Mouse (Mus musculus): ENCODE data around the gene St5.

The St5 gene

GRCm38 (mm10) chr7:109643305-109643994, 60.0 kb downstream of the St5 start:
- in situ Hi-C loops (cut with MboI; ENCODE audit: low sequenced_read_pairs): no loop called here

DNA sequence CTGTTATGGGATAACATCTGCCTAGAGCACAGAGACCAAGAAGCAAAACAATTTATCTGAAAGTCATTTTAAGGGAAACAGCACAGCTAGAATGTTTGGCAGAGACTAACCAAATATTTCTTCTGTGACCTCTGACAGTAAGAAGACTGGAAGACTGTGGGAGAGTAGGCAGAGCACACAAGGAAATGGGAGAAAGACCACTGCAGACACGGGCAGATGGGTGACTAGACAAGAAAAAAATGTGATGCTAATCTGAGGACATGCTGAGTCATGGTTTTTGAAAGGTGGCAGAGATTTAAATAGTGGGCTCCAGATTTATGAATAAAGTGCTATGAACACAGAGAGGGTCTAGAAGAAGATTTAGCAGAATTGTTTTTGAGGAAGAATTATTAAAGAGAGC, 61.4 kb downstream of the St5 start:
- in situ Hi-C loops (cut with MboI; ENCODE audit: low sequenced_read_pairs): no loop called here

- in situ Hi-C loops (cut with MboI; ENCODE audit: low sequenced_read_pairs): no loop called here
Observed at GRCm38 (mm10) chr7:109641102-109641501, 62.3 kb downstream of the St5 start.

GRCm38 (mm10) chr7:109637391-109637790, 66.0 kb downstream of the St5 start:
- in situ Hi-C loops (cut with MboI; ENCODE audit: low sequenced_read_pairs): no loop called here

DNA sequence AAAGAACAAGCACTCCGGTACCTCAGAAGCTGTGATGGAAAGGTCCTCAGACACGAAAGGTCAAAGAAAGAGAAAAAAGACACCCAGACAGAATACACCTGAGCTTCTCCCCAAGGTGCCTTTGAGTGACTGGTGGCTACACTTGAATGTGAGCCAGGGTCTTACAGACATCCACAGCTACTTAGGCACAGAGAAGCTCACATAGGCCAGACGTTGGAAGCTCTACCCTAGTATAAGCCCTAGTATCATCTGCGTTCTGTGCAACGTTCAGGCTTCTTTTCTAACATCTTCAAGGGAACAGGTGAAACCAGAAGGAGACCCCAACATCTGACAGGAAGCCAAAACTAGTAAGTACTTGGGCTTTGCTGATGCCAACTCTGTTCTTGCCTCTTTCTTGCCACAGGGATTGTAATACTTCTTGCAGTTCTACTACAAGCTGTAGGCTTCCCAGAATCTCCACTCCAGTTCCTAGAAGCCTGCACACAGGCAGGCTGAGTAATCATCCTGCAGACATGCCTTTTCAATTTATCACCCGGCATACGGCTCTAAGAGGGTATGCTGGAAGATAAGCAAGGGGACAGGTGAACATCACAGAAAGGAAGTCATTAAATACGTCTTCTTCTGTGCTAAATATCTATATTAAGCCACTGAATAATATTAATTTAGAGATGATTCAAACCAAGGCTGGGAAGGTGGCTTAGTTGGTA, 67.2 kb downstream of the St5 start:
- in situ Hi-C loops (cut with MboI; ENCODE audit: low sequenced_read_pairs): no loop called here

DNA sequence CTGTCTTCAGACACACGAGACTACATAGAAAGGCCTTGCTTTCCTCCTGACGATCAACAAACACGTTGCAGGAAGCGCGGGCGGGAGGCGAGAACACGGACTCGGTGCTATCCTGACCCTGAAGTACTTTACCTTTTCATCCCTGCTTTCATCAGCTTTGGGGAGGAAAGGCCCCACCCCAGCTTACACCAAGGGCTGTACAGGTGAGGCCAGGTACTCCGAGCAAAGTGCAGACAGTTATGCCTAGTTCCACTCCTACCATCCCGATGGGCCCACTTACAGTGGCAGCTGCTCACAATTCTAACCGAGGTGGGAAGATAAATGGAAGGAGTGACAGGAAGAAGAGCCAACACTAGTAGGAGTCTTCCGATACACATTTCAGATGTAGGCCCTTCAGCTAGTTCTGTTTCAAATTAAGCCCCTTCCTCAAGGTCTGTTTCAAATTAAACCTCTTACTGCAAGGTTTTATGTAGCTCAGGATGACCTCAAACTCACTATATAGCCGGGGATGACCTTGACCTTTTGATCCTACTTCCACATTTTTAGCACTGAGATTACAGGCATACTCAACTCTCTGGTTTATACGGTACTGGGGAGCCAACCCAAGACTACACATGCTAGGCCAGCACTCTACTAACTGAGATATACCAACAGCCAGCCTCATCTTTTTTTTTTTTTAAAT, 69.9 kb downstream of the St5 start:
- in situ Hi-C loops (cut with MboI; ENCODE audit: low sequenced_read_pairs): no loop called here

DNA sequence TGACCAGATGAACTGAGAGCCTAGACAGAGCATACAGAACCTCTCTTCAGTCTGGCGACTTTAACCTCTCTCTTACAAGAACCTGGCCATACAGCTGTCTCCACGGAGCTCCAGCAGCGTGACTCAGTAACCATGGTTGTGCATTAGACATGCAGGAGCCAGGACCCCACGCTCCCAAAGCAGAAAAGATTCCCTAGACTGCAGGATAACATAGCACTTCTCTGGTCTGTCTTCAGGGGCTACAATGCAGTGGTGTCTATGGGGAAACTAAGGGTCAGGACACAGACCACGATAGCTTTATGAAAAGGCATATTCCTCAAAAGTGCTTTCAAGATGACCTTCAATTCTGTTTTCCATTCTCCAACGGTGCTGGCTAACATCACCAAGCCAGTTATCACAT, 72.1 kb downstream of the St5 start:
- in situ Hi-C loops (cut with MboI; ENCODE audit: low sequenced_read_pairs): no loop called here

DNA sequence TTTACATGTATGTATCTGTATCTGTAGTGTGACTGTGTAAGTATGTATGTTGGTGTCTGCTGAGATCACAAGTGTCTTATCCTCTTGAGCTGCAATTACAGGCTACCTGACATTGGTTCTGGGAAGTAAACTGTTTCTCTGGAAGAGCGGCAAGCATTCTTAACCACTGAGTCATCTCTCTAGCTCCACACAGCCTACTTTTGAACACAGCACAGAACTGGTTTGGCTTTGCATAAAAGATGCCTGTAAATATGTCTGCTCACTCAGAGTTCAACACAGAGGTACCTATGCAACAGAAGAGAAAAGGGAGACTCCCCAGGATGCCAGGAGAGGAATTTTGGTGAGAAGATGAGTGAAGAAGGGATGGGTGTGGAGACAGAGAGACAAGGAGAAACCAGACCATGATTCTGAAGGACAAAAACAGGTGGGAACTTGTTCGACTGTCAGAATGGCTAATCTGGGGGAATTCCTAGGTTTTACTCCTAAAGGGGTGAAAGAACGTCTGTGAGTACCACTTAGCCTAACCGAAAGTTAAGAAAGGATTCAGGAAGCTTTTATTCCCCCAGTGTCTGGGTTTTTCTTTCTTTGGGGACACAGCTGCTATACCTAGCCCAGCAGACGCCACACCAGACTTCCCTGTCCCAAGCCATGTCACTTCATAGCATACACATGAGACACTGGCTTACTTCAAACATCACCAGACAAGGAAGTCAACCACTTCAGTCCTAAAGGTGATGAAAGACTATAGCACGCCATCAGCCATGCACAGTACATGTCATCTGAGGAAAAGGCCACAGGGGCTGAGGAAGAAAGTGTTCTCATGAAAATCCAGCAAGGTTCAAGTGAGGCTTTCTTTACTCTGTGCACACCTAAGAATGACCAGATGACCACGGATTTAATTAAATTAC, 73.3 kb downstream of the St5 start:
- in situ Hi-C loops (cut with MboI; ENCODE audit: low sequenced_read_pairs): no loop called here

DNA sequence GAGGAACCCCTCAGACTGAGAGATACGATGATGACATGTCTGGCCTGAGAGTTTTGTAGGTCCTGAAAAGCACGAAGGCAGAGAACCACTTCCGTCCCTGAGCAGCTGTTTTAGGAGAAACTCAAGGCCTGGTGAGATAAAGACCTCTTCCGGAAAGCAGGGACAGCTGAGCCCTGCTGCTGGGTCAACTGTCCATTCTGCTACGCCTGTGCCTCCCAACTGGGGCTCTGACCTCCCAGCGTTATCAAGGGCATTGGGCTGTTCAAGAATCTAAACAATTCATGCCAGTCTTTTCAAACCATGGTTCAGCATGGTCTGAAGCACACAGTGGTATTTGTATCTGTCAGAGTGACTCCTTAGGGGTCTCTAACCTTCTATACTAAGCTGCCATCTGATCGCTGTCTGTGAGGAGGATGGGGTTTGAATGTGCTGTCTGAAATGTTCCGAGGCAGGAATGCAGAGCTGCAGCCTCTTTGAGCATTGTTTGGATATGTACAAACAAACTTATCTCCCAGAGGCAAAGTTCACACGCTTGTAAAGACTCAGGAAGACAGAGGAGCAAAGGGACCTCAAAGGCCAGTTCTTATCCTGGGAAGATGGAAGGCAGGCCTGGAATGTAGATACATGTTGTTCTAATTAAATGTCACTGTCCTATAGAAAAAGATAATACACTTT, 74.3 kb downstream of the St5 start:
- in situ Hi-C loops (cut with MboI; ENCODE audit: low sequenced_read_pairs): no loop called here

DNA sequence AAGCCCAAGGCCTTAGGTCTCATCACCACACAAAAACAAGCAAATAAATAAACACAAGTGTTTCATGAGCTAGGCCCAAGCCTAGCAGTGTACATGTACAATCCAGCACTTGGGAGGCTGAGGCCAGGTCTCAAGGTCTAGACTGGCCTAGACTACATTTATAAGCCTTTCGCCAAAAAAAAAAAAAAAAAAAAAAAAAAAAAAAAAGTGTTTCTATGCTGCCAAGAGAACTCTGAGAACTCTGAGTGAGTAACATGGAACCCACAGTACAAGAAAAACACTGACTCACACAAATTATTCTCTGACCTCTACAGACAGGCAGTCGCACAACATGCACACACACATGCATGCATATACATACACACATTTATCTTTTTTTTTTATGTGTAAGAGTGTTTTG, 75.6 kb downstream of the St5 start:
- in situ Hi-C loops (cut with MboI; ENCODE audit: low sequenced_read_pairs): no loop called here

DNA sequence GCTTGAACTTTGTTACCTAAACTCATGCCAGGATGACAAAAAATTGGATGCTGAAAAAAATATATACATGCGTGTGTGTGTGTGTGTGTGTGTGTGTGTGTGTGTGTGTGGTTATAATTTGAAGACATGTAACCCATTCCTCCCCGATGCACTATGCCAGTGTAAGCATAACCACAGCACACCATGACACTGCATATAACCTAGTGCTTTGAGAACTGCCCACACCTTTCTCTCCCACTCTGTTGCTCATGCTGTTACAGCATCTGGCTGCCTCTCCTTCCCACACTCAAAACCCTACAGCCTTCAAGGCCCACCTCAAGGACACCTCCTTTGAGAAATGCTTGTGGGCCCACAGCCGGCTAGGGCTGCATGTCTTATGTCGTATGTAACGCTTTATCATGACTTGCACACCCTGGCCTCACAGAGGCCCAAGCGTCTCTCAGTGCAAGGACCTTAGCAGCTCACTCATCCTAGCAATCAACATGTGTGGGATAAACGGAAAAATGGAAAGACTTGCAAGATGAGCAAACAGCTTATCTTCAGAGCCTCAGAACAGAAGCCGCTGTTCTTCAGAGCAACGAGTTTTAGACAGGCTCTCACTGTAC, 81.1 kb downstream of the St5 start:
- in situ Hi-C loops (cut with MboI; ENCODE audit: low sequenced_read_pairs): no loop called here

GRCm38 (mm10) chr7:109620967-109621366, 82.4 kb downstream of the St5 start:
- in situ Hi-C loops (cut with MboI; ENCODE audit: low sequenced_read_pairs): no loop called here

DNA sequence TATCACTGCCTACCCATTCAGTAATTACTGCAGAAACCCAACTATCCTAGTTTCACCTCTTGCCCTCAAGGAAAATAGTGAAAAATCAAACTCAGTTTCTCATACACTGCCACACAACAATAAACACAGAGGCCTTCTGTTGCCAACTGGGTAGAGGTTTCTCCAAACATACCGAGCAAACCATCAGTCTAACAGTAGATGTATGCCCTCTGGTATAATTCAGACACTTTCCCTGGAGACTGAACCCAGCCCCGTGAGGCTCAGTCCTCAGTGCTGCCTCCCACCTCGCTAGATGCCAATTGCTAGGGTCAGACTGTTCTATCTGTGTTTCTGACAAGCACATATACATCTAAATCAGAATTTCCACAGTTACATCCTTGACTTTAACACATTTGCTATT, 83.1 kb downstream of the St5 start:
- in situ Hi-C loops (cut with MboI; ENCODE audit: low sequenced_read_pairs): no loop called here

GRCm38 (mm10) chr7:109618721-109619120, 84.7 kb downstream of the St5 start:
- in situ Hi-C loops (cut with MboI; ENCODE audit: low sequenced_read_pairs): loop anchor here (10.0 kb wide), 1 partner anchor 94 kb away; no protein-coding TSS in a partner anchor

GRCm38 (mm10) chr7:109617838-109618237, 85.6 kb downstream of the St5 start:
- in situ Hi-C loops (cut with MboI; ENCODE audit: low sequenced_read_pairs): loop anchor here (10.0 kb wide), 1 partner anchor 93 kb away; no protein-coding TSS in a partner anchor

DNA sequence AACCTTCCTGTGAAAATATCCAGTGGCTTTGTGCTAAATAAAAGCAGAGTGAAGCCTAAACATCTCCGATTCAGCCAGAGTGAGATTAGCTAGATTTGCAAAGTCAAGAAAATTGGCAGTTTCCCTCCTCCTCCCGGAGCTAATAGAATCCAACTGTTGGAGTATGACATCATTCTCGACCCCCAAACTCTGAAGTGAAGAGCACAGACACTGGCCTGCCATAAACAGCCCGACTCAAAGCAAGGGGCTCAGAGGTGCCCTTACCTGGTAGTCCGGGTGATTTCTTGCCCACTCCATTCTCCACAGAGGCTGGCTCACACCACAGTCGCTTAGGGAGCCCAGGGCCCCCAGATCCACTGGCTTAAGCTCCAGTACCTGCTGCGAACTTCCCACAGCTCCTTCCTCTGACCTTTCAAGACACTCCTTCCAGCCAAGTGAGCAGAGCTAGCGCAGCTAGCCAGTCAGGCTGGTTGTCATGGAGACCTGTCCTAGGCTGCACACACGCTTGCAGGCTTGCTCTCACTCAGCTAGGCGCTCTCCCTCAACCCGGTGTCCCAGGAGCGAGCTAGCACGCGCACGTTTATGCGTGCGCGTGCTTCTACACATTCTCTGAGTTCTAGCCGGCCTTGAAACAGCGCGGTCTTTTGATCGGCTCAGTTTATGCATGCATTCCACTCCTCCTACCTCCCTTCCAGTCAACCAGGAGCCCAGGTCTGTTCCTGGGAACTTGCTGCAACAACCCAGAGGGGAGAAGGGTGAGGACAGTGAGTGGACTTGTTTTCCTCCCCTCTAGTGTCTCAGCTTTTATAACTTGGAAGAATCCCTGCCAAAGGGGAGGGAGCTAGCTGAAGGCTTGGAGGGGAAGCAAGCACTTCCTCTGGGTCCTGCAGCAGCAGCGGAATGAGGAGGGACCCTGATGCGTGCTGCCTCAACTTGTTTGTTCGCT, 87.1 kb downstream of the St5 start:
- in situ Hi-C loops (cut with MboI; ENCODE audit: low sequenced_read_pairs): loop anchor here (10.0 kb wide), 1 partner anchor 92 kb away; no protein-coding TSS in a partner anchor

DNA sequence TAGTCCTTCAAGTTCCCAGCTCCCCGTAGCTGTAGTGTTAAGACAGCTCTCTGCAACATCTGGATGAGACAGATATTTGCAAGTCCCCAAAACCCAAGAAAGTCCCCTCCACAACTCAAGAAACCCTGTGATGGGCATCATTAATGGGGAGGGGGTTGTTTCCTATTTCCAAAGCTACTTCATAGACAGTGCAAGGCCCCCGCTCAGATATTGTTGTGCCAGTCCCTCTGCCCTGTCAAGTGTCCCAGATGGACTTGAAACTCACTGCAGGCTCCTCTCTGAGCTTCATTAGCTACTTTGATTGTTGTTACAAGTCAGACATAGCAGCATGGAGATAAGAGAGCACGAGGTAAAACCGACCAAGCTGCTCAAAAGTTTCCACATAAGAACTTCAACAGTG, 87.8 kb downstream of the St5 start:
- in situ Hi-C loops (cut with MboI; ENCODE audit: low sequenced_read_pairs): loop anchor here (10.0 kb wide), 1 partner anchor 91 kb away; no protein-coding TSS in a partner anchor

GRCm38 (mm10) chr7:109614939-109615338, 88.5 kb downstream of the St5 start:
- in situ Hi-C loops (cut with MboI; ENCODE audit: low sequenced_read_pairs): loop anchor here (10.0 kb wide), 1 partner anchor 90 kb away; no protein-coding TSS in a partner anchor

All from CH12F3 (cell line).